Mouse (Mus musculus) E14TG2a.4 (cell line): ENCODE measurements around the gene Mrpl24.

Source experiments
- CTCF ChIP-seq: conservative IDR thresholded peaks from 2 replicates; pipeline ENCODE4 v1.5.1; 2014; ENCODE audit warnings: low read length
- POU5F1 ChIP-seq: IDR thresholded peaks from 2 replicates; pipeline ENCODE4 v1.6.1; 2014; ENCODE audit warnings: low read length, borderline replicate concordance

DNA sequence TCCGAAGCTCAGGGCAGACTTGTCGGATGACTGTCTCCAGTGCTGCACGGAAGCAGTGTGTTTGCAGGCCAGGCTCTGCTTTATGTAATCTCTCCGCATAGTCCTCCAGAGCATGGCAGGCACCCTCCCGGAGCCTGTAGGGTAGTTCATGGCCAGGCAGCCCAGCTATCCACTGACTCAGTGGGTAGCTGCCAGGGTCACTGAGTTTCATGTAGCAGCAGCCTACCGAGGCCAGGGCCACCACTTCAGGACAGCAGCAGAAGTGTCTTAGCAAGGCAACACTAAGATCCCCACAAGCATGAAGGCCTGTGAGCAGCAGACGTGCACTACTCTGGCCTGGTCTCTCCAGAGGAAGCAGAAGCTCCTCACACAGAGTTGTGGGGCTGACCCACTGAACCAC is 5.7 kb downstream of the Mrpl24 start:
- TF ChIP-seq CTCF (no peak), POU5F1 (no peak)
